Mouse (Mus musculus) hindbrain, embryonic 12.5 days (tissue): ENCODE measurements at regions not wholly inside any gene's neighbourhood (a gene's known extent, or its start where the extent isn't known, plus 50 kb on each side); places are given as distances from the start of the nearest gene placed in this dataset.

Experiments
- ATAC-seq: fragments of 200-750 bp; cut with Nextera tagmentation; 2 replicates; pipeline ENCODE4 v1.8.0; 2017; ENCODE audit warnings: moderate TSS enrichment; ENCODE audit not compliant: low FRiP score
- H3K27ac ChIP-seq: fragments of 300-500 bp; sonication (generic); 2 replicates; pipeline ENCODE4 v1.5.1; 2016; ENCODE audit warnings: mild to moderate bottlenecking
- H3K27me3 ChIP-seq: fragments of 300-500 bp; sonication (generic); 2 replicates; pipeline ENCODE4 v1.6.1; 2016; ENCODE audit warnings: mild to moderate bottlenecking
- H3K36me3 ChIP-seq: fragments of 300-500 bp; sonication (generic); 2 replicates; pipeline ENCODE4 v1.6.1; 2016; ENCODE audit warnings: mild to moderate bottlenecking
- H3K4me1 ChIP-seq: fragments of 300-500 bp; sonication (generic); 2 replicates; pipeline ENCODE4 v1.6.1; 2016
- H3K4me2 ChIP-seq: fragments of 300-500 bp; sonication (generic); replicated peaks from 2 replicates; pipeline ENCODE4 v1.6.1; 2016; ENCODE audit warnings: mild to moderate bottlenecking
- H3K4me3 ChIP-seq: fragments of 300-500 bp; sonication (generic); 2 replicates; pipeline ENCODE4 v1.5.1; 2016; ENCODE audit warnings: mild to moderate bottlenecking
- H3K9ac ChIP-seq: fragments of 300-500 bp; sonication (generic); 2 replicates; pipeline ENCODE4 v1.6.1; 2016; ENCODE audit warnings: mild to moderate bottlenecking, moderate library complexity
- H3K9me3 ChIP-seq: fragments of 300-500 bp; sonication (generic); replicated peaks from 2 replicates; pipeline ENCODE4 v1.6.1; 2016; ENCODE audit warnings: mild to moderate bottlenecking
- WGBS: fragments of 180-500 bp; shearing (Covaris S2); methylation state at CpG from one replicate; pipeline ENCODE4 v1.1.7; 2016; 5-methylcytosine and 5-hydroxymethylcytosine counted together

GRCm38 (mm10) chr7:88544393-88544792 lies 114.3 kb downstream of the Rab38 start:
- no peak overlapping the region for H3K9ac ChIP-seq
- no peaks in the 10 kb centered on the region for H3K9me3 ChIP-seq
- WGBS: 11% methylated on average over 4 of the region's 4 CpGs
- H3K4me3 ChIP-seq: no peak overlapping the region
- ATAC-seq: peak; percentile 84
- no peak overlapping the region for H3K4me2 ChIP-seq
- H3K36me3 ChIP-seq: no peaks in the 10 kb centered on the region
- H3K4me1 ChIP-seq: no peaks in the 10 kb centered on the region
- no peak overlapping the region for H3K27ac ChIP-seq
- no peaks in the 10 kb centered on the region for H3K27me3 ChIP-seq

- Histone ChIP-seq H3K27ac (no peak overlapping the region), H3K9me3 (no peaks in the 10 kb centered on the region), H3K4me3 (no peak overlapping the region), H3K4me2 (no peak overlapping the region), H3K36me3 (no peaks in the 10 kb centered on the region), H3K4me1 (no peaks in the 10 kb centered on the region), H3K27me3 (no peaks in the 10 kb centered on the region), H3K9ac (no peak overlapping the region)
- 35% methylated on average over 5 of the region's 5 CpGs for WGBS
- no peak for ATAC-seq
Observed at GRCm38 (mm10) chr7:88544976-88545654, 115.0 kb downstream of the Rab38 start.

- H3K27me3 ChIP-seq: no peaks in the 10 kb centered on the region
- H3K9me3 ChIP-seq: no peaks in the 10 kb centered on the region
- no peaks in the 10 kb centered on the region for H3K36me3 ChIP-seq
- H3K4me1 ChIP-seq: no peaks in the 10 kb centered on the region
- H3K27ac ChIP-seq: no peak overlapping the region
- H3K4me2 ChIP-seq: no peak overlapping the region
- H3K9ac ChIP-seq: no peak overlapping the region
- H3K4me3 ChIP-seq: no peak overlapping the region
- 81% methylated on average over 1 of the region's 1 CpGs for WGBS
- ATAC-seq: no peak
Observed at GRCm38 (mm10) chr7:88575073-88575472, 145.0 kb downstream of the Rab38 start.

- WGBS: 91% methylated on average over 1 of the region's 1 CpGs
- H3K9me3 ChIP-seq: no peaks in the 10 kb centered on the region
- H3K4me2 ChIP-seq: no peak overlapping the region
- H3K27me3 ChIP-seq: no peaks in the 10 kb centered on the region
- no peak overlapping the region for H3K9ac ChIP-seq
- H3K4me3 ChIP-seq: no peak overlapping the region
- no peak for ATAC-seq
- no peak overlapping the region for H3K27ac ChIP-seq
- no peaks in the 10 kb centered on the region for H3K36me3 ChIP-seq
- no peaks in the 10 kb centered on the region for H3K4me1 ChIP-seq
Observed at GRCm38 (mm10) chr7:88600781-88601180, 170.7 kb downstream of the Rab38 start.
